Comparison of ENCODE assay signal across 9 mouse cellular contexts in the genomic region with DNA sequence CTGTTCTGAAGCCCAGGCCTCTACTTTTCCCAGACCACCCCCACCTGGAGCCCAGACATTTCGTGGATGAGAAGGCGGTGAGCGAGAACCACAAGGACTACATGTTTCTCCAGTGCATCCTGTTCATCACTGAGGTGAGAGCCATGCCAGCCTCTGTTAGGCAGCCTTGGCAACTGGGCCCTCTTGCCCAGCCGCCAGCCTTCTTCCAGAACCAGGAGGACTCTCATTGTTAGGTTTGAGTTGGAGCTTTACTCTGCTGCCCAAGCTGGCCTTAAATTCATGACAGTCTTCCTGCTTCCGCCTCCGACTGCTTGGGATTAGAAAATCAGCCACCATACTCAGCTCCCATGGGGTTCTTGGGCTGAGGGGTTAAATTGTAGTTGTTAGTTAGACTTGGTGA. TPM values are rescaled to one million over a fixed set of nuclear protein-coding genes. Genes with fewer than 3 reads are reported as not detected.
A peak's percentile ranks its signal among the peaks of the same experiment; 100 is the strongest.
DNase-seq lines count a peak whose midpoint lies in the region; ATAC-seq and TF ChIP-seq lines count a peak whose summit lies in the region.
"Had no signal": no experiment of that assay in that cellular context is flagged by ENCODE, and none has a peak within 500 bp of the region (broad histone marks: within the 10 kb centered on the region; RNA-seq: fewer than 3 reads in every experiment).

No protein-coding gene starts in this region.

- no peak for TF ChIP-seq EP300 in heart, postnatal 0 days (IDR thresholded peaks at IDR 0.05; ENCODE audit: low read depth)

- H3K9me3 ChIP-seq in kidney, postnatal 0 days (replicated peaks; ENCODE audit: low read length) = no peaks in the 10 kb centered on the region
- H3K9me3 ChIP-seq in heart, postnatal 0 days (replicated peaks; ENCODE audit: control insufficient read depth, low read length) = no peaks in the 10 kb centered on the region
- H3K9me3 ChIP-seq: megakaryocyte, embryonic 14.5 days had no signal

- WGBS in kidney, postnatal 0 days = 84% methylated on average over 6 of the region's 6 CpGs
- WGBS in heart, postnatal 0 days = 77% methylated on average over 6 of the region's 6 CpGs
- 95% methylated on average over 6 of the region's 6 CpGs for WGBS in macrophage (ENCODE audit: missing documents)

- peak; percentile 16 for DNase-seq in cerebellum, adult 11-12 months
- DNase-seq in cerebellum, adult 11 months = no peak
- DNase-seq in kidney, postnatal 0 days (ENCODE audit: low spot score) = no peak
- no peak for DNase-seq in kidney, adult 18-20 months
- no peak for DNase-seq in heart, postnatal 0 days (ENCODE audit: low spot score)
- DNase-seq in urinary bladder, adult 18-20 months (ENCODE audit: low spot score in 2 of 2) = no peak
- no peak for DNase-seq in embryo, embryonic 10 days (ENCODE audit: low spot score)

- peaks cover 39% of the 10 kb centered on the region for H3K4me1 ChIP-seq in kidney, postnatal 0 days (replicated peaks; ENCODE audit: insufficient read depth, low read length)
- peaks cover 43% of the 10 kb centered on the region for H3K4me1 ChIP-seq in heart, postnatal 0 days (ENCODE audit: control insufficient read depth, insufficient read depth)

- peak overlapping the region; percentile 37; the same call in 1 of the 2 replicates for H3K9ac ChIP-seq in kidney, postnatal 0 days (ENCODE audit: low read depth, low read length)
- peak overlapping the region; percentile 26; the same call in 1 of the 2 replicates for H3K9ac ChIP-seq in heart, postnatal 0 days (replicated peaks; ENCODE audit: low read depth, low read length)

- ATAC-seq in kidney, postnatal 0 days (replicated peaks; ENCODE audit: low FRiP score, low read depth) = no peak
- no peak for ATAC-seq in heart, postnatal 0 days (ENCODE audit: insufficient read depth, low read depth)

- H3K4me2 ChIP-seq in kidney, postnatal 0 days (ENCODE audit: low read length) = no peak overlapping the region
- no peak overlapping the region for H3K4me2 ChIP-seq in heart, postnatal 0 days (ENCODE audit: low read depth, low read length)

- no peaks in the 10 kb centered on the region for H3K27me3 ChIP-seq in kidney, postnatal 0 days (ENCODE audit: insufficient read depth, low read length)
- no peaks in the 10 kb centered on the region for H3K27me3 ChIP-seq in heart, postnatal 0 days (ENCODE audit: control insufficient read depth, insufficient read depth, low read length)
- H3K27me3 ChIP-seq: megakaryocyte, embryonic 14.5 days had no signal

- no peak overlapping the region for H3K4me3 ChIP-seq in kidney, postnatal 0 days (replicated peaks; ENCODE audit: low read depth, low read length)
- H3K4me3 ChIP-seq in heart, postnatal 0 days (ENCODE audit: low read depth, low read length) = no peak overlapping the region
- no peak overlapping the region for H3K4me3 ChIP-seq in macrophage (ENCODE audit: inconsistent target)
- H3K4me3 ChIP-seq: megakaryocyte, embryonic 14.5 days had no signal

- no peak for TF ChIP-seq CTCF in kidney, postnatal 0 days (IDR thresholded peaks at IDR 0.05; ENCODE audit: low read depth)
- TF ChIP-seq CTCF in heart, postnatal 0 days (IDR thresholded peaks at IDR 0.05; ENCODE audit: low read depth) = no peak

- peaks cover 31% of the 10 kb centered on the region for H3K36me3 ChIP-seq in kidney, postnatal 0 days (ENCODE audit: insufficient read depth, low read length)
- peaks cover 40% of the 10 kb centered on the region for H3K36me3 ChIP-seq in heart, postnatal 0 days (replicated peaks; ENCODE audit: control insufficient read depth, insufficient read depth, low read length)
- H3K36me3 ChIP-seq in macrophage (ENCODE audit: inconsistent target) = peaks cover 24% of the 10 kb centered on the region; the same call in 1 of the 2 replicates

- H3K27ac ChIP-seq in kidney, postnatal 0 days = peak overlapping the region; percentile 98
- peak overlapping the region; percentile 97 for H3K27ac ChIP-seq in heart, postnatal 0 days (ENCODE audit: low read depth)
- H3K27ac ChIP-seq in macrophage = peak overlapping the region; percentile 100

- peaks cover 18% of the 10 kb centered on the region; the same call in 1 of the 2 replicates for H3K79me2 ChIP-seq in macrophage (ENCODE audit: inconsistent target)

RNA-seq across cellular contexts. Expression of a gene that starts 23.8 kb away (rescaled TPM):
- 131 and 142 TPM in 2 replicates for polyA plus RNA-seq in kidney, postnatal 0 days (2015; fragmentation: Nextera tagmentation; extraction: Ambion mirVana)
- total RNA-seq in heart, postnatal 0 days (2014; rRNA removed; ENCODE audit: low replicate concordance) = 109 and 112 TPM in 2 replicates
- polyA plus RNA-seq in heart, postnatal 0 days (2015; fragmentation: Nextera tagmentation; extraction: Ambion mirVana) = 92.4 TPM in 2 replicates
- 100 to 1,000 TPM in 11 of 26 experiments, 10 to 100 TPM in 15; 20.3 to 162 (median 87.2) TPM for total RNA-seq in macrophage (2018; cell fraction: chromatin; rRNA removed)
- 100 to 1,000 TPM in 12 of 26 experiments, 10 to 100 TPM in 14; 72.0 to 130 (median 96.1) TPM for total RNA-seq in macrophage (2018; cell fraction: cytosol; rRNA removed)
- 100 to 1,000 TPM in 12 of 26 experiments, 10 to 100 TPM in 14; 38.4 to 151 (median 88.4) TPM for total RNA-seq in macrophage (2018; cell fraction: nucleus; rRNA removed)
- polyA plus RNA-seq in macrophage (2018) = 54.9 to 121 TPM (median 116 TPM) in 3 replicates

RNA-seq across cellular contexts. Expression of a gene that starts 24.0 kb away (rescaled TPM):
- polyA plus RNA-seq in kidney, postnatal 0 days (2015; fragmentation: Nextera tagmentation; extraction: Ambion mirVana) = 42.9 and 49.2 TPM in 2 replicates
- 351 and 413 TPM in 2 replicates for total RNA-seq in heart, postnatal 0 days (2014; rRNA removed; ENCODE audit: low replicate concordance)
- 263 and 266 TPM in 2 replicates for polyA plus RNA-seq in heart, postnatal 0 days (2015; fragmentation: Nextera tagmentation; extraction: Ambion mirVana)
- total RNA-seq in macrophage (2018; cell fraction: chromatin; rRNA removed) = 10 to 100 TPM in 23 of 26 experiments, 1 to 10 TPM in 3; 5.1 to 67.3 (median 23.7) TPM
- total RNA-seq in macrophage (2018; cell fraction: cytosol; rRNA removed) = 10 to 100 TPM; 28.0 to 69.0 (median 38.0) TPM
- total RNA-seq in macrophage (2018; cell fraction: nucleus; rRNA removed) = 10 to 100 TPM in 25 of 26 experiments, 1 to 10 TPM in 1; 9.1 to 56.5 (median 24.8) TPM
- 37.2 to 68.4 TPM (median 59.5 TPM) in 3 replicates for polyA plus RNA-seq in macrophage (2018)

RNA-seq across cellular contexts. Expression of a gene that starts 34.4 kb away (rescaled TPM):
- polyA plus RNA-seq in kidney, postnatal 0 days (2015; fragmentation: Nextera tagmentation; extraction: Ambion mirVana) = 3.5 and 8.1 TPM in 2 replicates
- total RNA-seq in heart, postnatal 0 days (2014; rRNA removed; ENCODE audit: low replicate concordance) = 12.4 and 12.5 TPM in 2 replicates
- 0.94 and 1.2 TPM in 2 replicates for polyA plus RNA-seq in heart, postnatal 0 days (2015; fragmentation: Nextera tagmentation; extraction: Ambion mirVana)
- 1 to 10 TPM in 5 of 26 experiments, under 1 TPM in 16, not detected in 5; 0.31 to 6.4 (median 0.72) TPM for total RNA-seq in macrophage (2018; cell fraction: chromatin; rRNA removed)
- total RNA-seq in macrophage (2018; cell fraction: cytosol; rRNA removed) = 10 to 100 TPM in 3 of 26 experiments, 1 to 10 TPM in 13, under 1 TPM in 10; 0.11 to 10.3 (median 1.2) TPM
- 1 to 10 TPM in 8 of 26 experiments, under 1 TPM in 17, not detected in 1; 0.18 to 6.9 (median 0.66) TPM for total RNA-seq in macrophage (2018; cell fraction: nucleus; rRNA removed)
- polyA plus RNA-seq in macrophage (2018) = 2.4 to 6.5 TPM (median 4.4 TPM) in 3 replicates

RNA-seq across cellular contexts. Expression of a gene that starts 47.6 kb away (rescaled TPM):
- polyA plus RNA-seq in kidney, postnatal 0 days (2015; fragmentation: Nextera tagmentation; extraction: Ambion mirVana) = 23.4 and 24.5 TPM in 2 replicates
- 40.6 and 56.4 TPM in 2 replicates for total RNA-seq in heart, postnatal 0 days (2014; rRNA removed; ENCODE audit: low replicate concordance)
- polyA plus RNA-seq in heart, postnatal 0 days (2015; fragmentation: Nextera tagmentation; extraction: Ambion mirVana) = 14.4 and 15.0 TPM in 2 replicates
- 10 to 100 TPM in 17 of 26 experiments, 1 to 10 TPM in 9; 2.1 to 42.4 (median 19.5) TPM for total RNA-seq in macrophage (2018; cell fraction: chromatin; rRNA removed)
- 10 to 100 TPM in 23 of 26 experiments, 1 to 10 TPM in 3; 5.4 to 23.8 (median 16.5) TPM for total RNA-seq in macrophage (2018; cell fraction: cytosol; rRNA removed)
- total RNA-seq in macrophage (2018; cell fraction: nucleus; rRNA removed) = 10 to 100 TPM in 23 of 26 experiments, 1 to 10 TPM in 3; 4.6 to 53.0 (median 19.3) TPM
- 18.7 to 21.3 TPM (median 18.7 TPM) in 3 replicates for polyA plus RNA-seq in macrophage (2018)
